Mouse (Mus musculus): ENCODE data around the gene Tmem30c. TPM values are rescaled to one million over a fixed set of nuclear protein-coding genes. Genes with fewer than 3 reads are reported as not detected.
"Not testable (repeated sequence)": the region's sequence is repeated elsewhere in the genome, so short reads cannot be mapped to it uniquely, and the experiment has no call there.

Tmem30c gene
- polyA plus RNA-seq, 1 experiment from 2014 or later: 0.24 TPM

- H3K4me2 ChIP-seq (ENCODE audit: low read depth, low read length, severe bottlenecking): peak overlapping the region; percentile 63; the same call in 1 of the 2 replicates
- H3K4me1 ChIP-seq (replicated peaks; ENCODE audit: control insufficient read depth, insufficient read depth, low read length); H3K9ac ChIP-seq (ENCODE audit: low read length); H3K9me3 ChIP-seq (ENCODE audit: control insufficient read depth, low read length); H3K27ac ChIP-seq (ENCODE audit: low read depth, low read length); H3K36me3 ChIP-seq (ENCODE audit: control insufficient read depth, insufficient read depth, low read length); DNase-seq (ENCODE audit: low spot score); ATAC-seq (replicated peaks; ENCODE audit: low FRiP score); H3K27me3 ChIP-seq (ENCODE audit: control insufficient read depth, insufficient read depth, low read length): not testable (repeated sequence)
- H3K4me3 ChIP-seq (ENCODE audit: low read depth, low read length): peak overlapping the region; percentile 75
- WGBS: 75% methylated on average over 4 of the region's 5 CpGs
Observed at GRCm38 (mm10) chr16:57231937-57232310, 60.7 kb downstream of the Tmem30c start.

GRCm38 (mm10) chr16:57231089-57231936 lies 61.4 kb downstream of the Tmem30c start, which contains the start of gene Tbc1d23:
Tbc1d23 (minus strand) TSS chr16:57231504.
- Histone ChIP-seq H3K4me3 (ENCODE audit: low read depth, low read length) (peak within 1 kb of the TSS; percentile 75), H3K9me3 (ENCODE audit: control insufficient read depth, low read length) (no peaks in the 10 kb centered on the region), H3K27me3 (ENCODE audit: control insufficient read depth, insufficient read depth, low read length) (no peaks in the 10 kb centered on the region), H3K27ac (ENCODE audit: low read depth, low read length) (no peak within 1 kb of the TSS), H3K36me3 (ENCODE audit: control insufficient read depth, insufficient read depth, low read length) (no peaks in the 10 kb centered on the region), H3K9ac (ENCODE audit: low read length) (peak within 1 kb of the TSS; percentile 73), H3K4me2 (ENCODE audit: low read depth, low read length, severe bottlenecking) (peak within 1 kb of the TSS; percentile 63), H3K4me1 (replicated peaks; ENCODE audit: control insufficient read depth, insufficient read depth, low read length) (peaks cover 3% of the 10 kb centered on the region; the same call in 1 of the 2 replicates)
- ATAC-seq (replicated peaks; ENCODE audit: low FRiP score): peak; percentile 98
- WGBS: under 1% methylated on average over 42 of the region's 42 CpGs
- DNase-seq (ENCODE audit: low spot score): peak; percentile 98

DNA sequence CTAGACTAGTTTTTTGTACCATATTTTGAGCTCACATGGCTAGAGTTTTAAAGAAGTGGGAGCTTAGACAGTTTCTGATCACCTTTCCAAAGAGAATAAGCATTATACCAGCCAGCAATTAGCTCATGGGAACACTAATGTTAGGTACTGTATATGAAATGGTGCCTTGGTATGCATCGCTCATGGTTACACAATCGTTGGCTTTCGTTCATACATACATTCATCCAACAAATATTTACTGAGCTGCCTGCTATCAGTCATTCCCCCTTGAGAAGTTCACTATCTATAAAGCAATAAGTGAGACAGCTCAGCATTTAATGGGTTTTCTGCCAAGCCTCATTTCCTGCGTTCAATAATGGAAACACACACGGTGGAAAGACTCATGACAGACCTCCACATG lies 66.2 kb downstream of the Tmem30c start:
- 96% methylated on average over 5 of the region's 5 CpGs for WGBS

GRCm38 (mm10) chr16:57220361-57220760 lies 72.3 kb downstream of the Tmem30c start:
- ATAC-seq (replicated peaks; ENCODE audit: low FRiP score) (no peak), DNase-seq (ENCODE audit: low spot score) (no peak)
- Histone ChIP-seq H3K4me3 (ENCODE audit: low read depth, low read length) (no peak overlapping the region), H3K27me3 (ENCODE audit: control insufficient read depth, insufficient read depth, low read length) (no peaks in the 10 kb centered on the region), H3K9ac (ENCODE audit: low read length) (no peak overlapping the region), H3K9me3 (ENCODE audit: control insufficient read depth, low read length) (no peaks in the 10 kb centered on the region), H3K4me1 (replicated peaks; ENCODE audit: control insufficient read depth, insufficient read depth, low read length) (no peaks in the 10 kb centered on the region), H3K4me2 (ENCODE audit: low read depth, low read length, severe bottlenecking) (no peak overlapping the region), H3K36me3 (ENCODE audit: control insufficient read depth, insufficient read depth, low read length) (no peaks in the 10 kb centered on the region), H3K27ac (ENCODE audit: low read depth, low read length) (no peak overlapping the region)
- 95% methylated on average over 6 of the region's 6 CpGs for WGBS

More for the DNA sequence above, 66.2 kb downstream of the Tmem30c start:
- Histone ChIP-seq H3K9me3 (ENCODE audit: control insufficient read depth, low read length) (no peaks in the 10 kb centered on the region), H3K4me3 (ENCODE audit: low read depth, low read length) (no peak overlapping the region), H3K4me2 (ENCODE audit: low read depth, low read length, severe bottlenecking) (no peak overlapping the region), H3K36me3 (ENCODE audit: control insufficient read depth, insufficient read depth, low read length) (no peaks in the 10 kb centered on the region), H3K27ac (ENCODE audit: low read depth, low read length) (no peak overlapping the region), H3K27me3 (ENCODE audit: control insufficient read depth, insufficient read depth, low read length) (no peaks in the 10 kb centered on the region), H3K9ac (ENCODE audit: low read length) (no peak overlapping the region), H3K4me1 (replicated peaks; ENCODE audit: control insufficient read depth, insufficient read depth, low read length) (peaks cover 3% of the 10 kb centered on the region; the same call in 1 of the 2 replicates)
- no peak for ATAC-seq (replicated peaks; ENCODE audit: low FRiP score)
- no peak for DNase-seq (ENCODE audit: low spot score)

Other genes with a start within 250 kb of the Tmem30c start
- not detected in 2 replicates for gene Tmem45a2, start 221.5 kb downstream of the Tmem30c start, polyA plus RNA-seq (2014; fragmentation: Nextera tagmentation; extraction: Ambion mirVana)
- gene Tomm70a, start 171.2 kb downstream of the Tmem30c start, polyA plus RNA-seq (2014; fragmentation: Nextera tagmentation; extraction: Ambion mirVana): 68.6 TPM in 2 replicates
- 52.6 and 53.7 TPM in 2 replicates for gene Nit2, start 125.5 kb downstream of the Tmem30c start, polyA plus RNA-seq (2014; fragmentation: Nextera tagmentation; extraction: Ambion mirVana)
- 20.9 and 26.5 TPM in 2 replicates for gene Tbc1d23, start 61.4 kb downstream of the Tmem30c start, polyA plus RNA-seq (2014; fragmentation: Nextera tagmentation; extraction: Ambion mirVana)
- 8.1 and 10.0 TPM in 2 replicates for gene Filip1l, start 60.2 kb upstream of the Tmem30c start, polyA plus RNA-seq (2014; fragmentation: Nextera tagmentation; extraction: Ambion mirVana)

Measured in forebrain, embryonic 11.5 days (tissue).